Mouse (Mus musculus): ENCODE data around the gene Med19.
"Not testable (repeated sequence)": the region's sequence is repeated elsewhere in the genome, so short reads cannot be mapped to it uniquely, and the experiment has no call there.

Med19 gene

GRCm38 (mm10) chr2:84720718-84721117 is 42.5 kb downstream of the Med19 start:
- no peak for DNase-seq (ENCODE audit: low spot score)

GRCm38 (mm10) chr2:84721182-84721581 is 43.0 kb downstream of the Med19 start:
- no peak for DNase-seq (ENCODE audit: low spot score)

GRCm38 (mm10) chr2:84723856-84724255 is 45.7 kb downstream of the Med19 start:
- no peak for DNase-seq (ENCODE audit: low spot score)

- DNase-seq (ENCODE audit: low spot score): no peak
Measured at GRCm38 (mm10) chr2:84725770-84726169, 47.6 kb downstream of the Med19 start.

- no peak for DNase-seq (ENCODE audit: low spot score)
Measured at GRCm38 (mm10) chr2:84726716-84727115, 48.5 kb downstream of the Med19 start.

GRCm38 (mm10) chr2:84727172-84727858 is 49.1 kb downstream of the Med19 start, which contains the start of gene Clp1:
TSS of gene Clp1 (minus strand) at chr2:84727350.
- DNase-seq (ENCODE audit: low spot score): peak; percentile 100

- DNase-seq (ENCODE audit: low spot score): not testable (repeated sequence)
Measured at GRCm38 (mm10) chr2:84728191-84728590, 50.0 kb downstream of the Med19 start.

GRCm38 (mm10) chr2:84731206-84731605 is 53.0 kb downstream of the Med19 start:
- no peak for DNase-seq (ENCODE audit: low spot score)

GRCm38 (mm10) chr2:84732394-84732793 is 54.2 kb downstream of the Med19 start:
- no peak for DNase-seq (ENCODE audit: low spot score)

- peak; percentile 46 for DNase-seq (ENCODE audit: low spot score)
Measured at GRCm38 (mm10) chr2:84733579-84734300, 55.5 kb downstream of the Med19 start, which contains the start of gene Ypel4. TSS of gene Ypel4 (plus strand) at chr2:84734058.

GRCm38 (mm10) chr2:84734351-84734864 is 56.2 kb downstream of the Med19 start:
- peak; percentile 54 for DNase-seq (ENCODE audit: low spot score)

GRCm38 (mm10) chr2:84734919-84735318 is 56.7 kb downstream of the Med19 start:
- DNase-seq (ENCODE audit: low spot score): peak; percentile 10

GRCm38 (mm10) chr2:84735346-84735920 is 57.2 kb downstream of the Med19 start:
- DNase-seq (ENCODE audit: low spot score): peak; percentile 37

GRCm38 (mm10) chr2:84736312-84737161 is 58.3 kb downstream of the Med19 start:
- DNase-seq (ENCODE audit: low spot score): peak; percentile 57

- peak; percentile 78 for DNase-seq (ENCODE audit: low spot score)
Measured at GRCm38 (mm10) chr2:84737451-84737925, 59.3 kb downstream of the Med19 start.

Measured in embryo, embryonic 10 days (tissue).